ENCODE assay signal across 11 mouse cellular contexts in genomic region chr8:124386225-124386899, GRCm38 (mm10). TPM values are rescaled to one million over a fixed set of nuclear protein-coding genes. Genes with fewer than 3 reads are reported as not detected.
DNase-seq lines count a peak whose midpoint lies in the region; ATAC-seq and TF ChIP-seq lines count a peak whose summit lies in the region.
"Had no signal": no experiment of that assay in that cellular context is flagged by ENCODE, and none has a peak within 500 bp of the region (broad histone marks: within the 10 kb centered on the region; RNA-seq: fewer than 3 reads in every experiment).

No protein-coding gene starts in this region.

- no peak for TF ChIP-seq POLR2A in brain, embryonic 14.5 days (IDR thresholded peaks at IDR 0.05; ENCODE audit: borderline replicate concordance, extremely low read depth, insufficient read depth, insufficient read length, poor library complexity, severe bottlenecking)

- intact Hi-C loops in gastrocnemius, adult 2 months (cut with DNase I), result no loop called here

- peak overlapping the region; percentile 46 for H3K27ac ChIP-seq in gastrocnemius, adult 2 months
- H3K27ac ChIP-seq: limb, embryonic 15.5 days had no signal

- no peak for TF ChIP-seq CTCF in gastrocnemius, adult 2 months (IDR thresholded peaks at IDR 0.05)
- no peak for TF ChIP-seq CTCF in brain, embryonic 14.5 days (IDR thresholded peaks at IDR 0.05; ENCODE audit: borderline replicate concordance, extremely low read depth, insufficient read depth, insufficient read length)

- DNase-seq in gastrocnemius, adult 2 months, result no peak
- DNase-seq in gastrocnemius, postnatal 10 days, result no peak
- peak; percentile 86 for DNase-seq in brain, embryonic 14.5 days (ENCODE audit: low read depth)
- peak; percentile 78 for DNase-seq in layer of hippocampus, adult 11-12 months (ENCODE audit: low spot score)
- peak; percentile 41 for DNase-seq in retina, embryonic 14.5 days (ENCODE audit: low spot score)
- no peak for DNase-seq in heart, adult 9 months (ENCODE audit: low spot score in 2 of 2)
- DNase-seq in liver, result no peak
- DNase-seq: heart, postnatal 4 days had no signal

- ATAC-seq in megakaryocyte-erythroid progenitor cell, adult 5-6 weeks (replicated peaks; ENCODE audit: low FRiP score, low TSS enrichment, poor library complexity, severe bottlenecking), result no peak

- no peak overlapping the region for H3K4me3 ChIP-seq in gastrocnemius, adult 2 months
- H3K4me3 ChIP-seq: embryonic facial prominence, embryonic 13.5 days; limb, embryonic 15.5 days had no signal

RNA-seq across cellular contexts. Expression of gene Pgbd5, which starts 53.1 kb away (rescaled TPM):
- under 1 TPM; 0.15 to 0.50 TPM for total RNA-seq in gastrocnemius, adult 2 months (2021)
- total RNA-seq in gastrocnemius, postnatal 10 days (2021), result 1 to 10 TPM in 1 of 2 experiments, under 1 TPM in 1; 0.63 to 1.8 TPM
- 32.1 and 33.4 TPM in 2 replicates for polyA plus RNA-seq in brain, embryonic 14.5 days (2012; rRNA removed)
- not detected in 2 replicates for total RNA-seq in megakaryocyte-erythroid progenitor cell, adult 5-6 weeks (2014; fragmentation: Nextera tagmentation)
- total RNA-seq in megakaryocyte-erythroid progenitor cell, adult 5-6 weeks (2017), result not detected in 2 replicates

Comparison
In these comparisons a context has a peak if more than half of its experiments do, and no peak if none do; other contexts are left out.
1. DNase-seq: peak in brain, embryonic 14.5 days (single experiment), layer of hippocampus, adult 11-12 months (single experiment) and retina, embryonic 14.5 days (single experiment); none in gastrocnemius, adult 2 months (single experiment), gastrocnemius, postnatal 10 days (single experiment), heart, adult 9 months (0 of 2) and liver (single experiment).